Mouse (Mus musculus) adrenal gland, adult 2 months (tissue): ENCODE measurements at regions not wholly inside any gene's neighbourhood (a gene's known extent, or its start where the extent isn't known, plus 50 kb on each side); places are given as distances from the start of the nearest gene placed in this dataset.
"Not testable (repeated sequence)": the region's sequence is repeated elsewhere in the genome, so short reads cannot be mapped to it uniquely, and the experiment has no call there.

ENCODE experiments used
- DNase-seq: peaks from one replicate; pipeline ENCODE4 v3.0.0; 2021

DNA sequence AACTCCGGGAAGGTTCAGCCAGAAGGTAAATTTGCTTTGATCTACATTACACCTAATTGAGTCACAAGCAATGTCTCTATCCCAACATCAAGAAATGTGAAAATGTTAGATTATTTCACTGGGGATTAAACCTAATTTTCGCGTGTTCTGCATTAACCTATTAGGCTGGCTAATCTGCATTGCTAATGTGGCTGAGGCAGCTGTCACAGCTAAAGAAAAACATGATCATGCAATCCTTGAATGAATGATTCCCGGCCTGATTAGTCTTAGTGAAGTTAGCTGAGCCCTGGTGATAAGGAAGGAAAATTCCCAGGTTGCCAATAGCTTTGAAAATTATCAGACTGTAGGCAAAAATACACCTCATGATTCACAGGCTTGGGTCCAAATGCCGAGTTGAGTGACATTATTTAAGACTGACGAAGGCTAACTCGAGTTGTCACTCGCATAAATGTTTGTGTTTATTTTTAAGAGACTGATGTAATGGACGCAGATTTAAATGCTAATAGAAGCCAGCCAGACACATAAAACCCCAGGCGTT, 131.5 kb upstream of the Kiz start:
- DNase-seq: no peak

DNA sequence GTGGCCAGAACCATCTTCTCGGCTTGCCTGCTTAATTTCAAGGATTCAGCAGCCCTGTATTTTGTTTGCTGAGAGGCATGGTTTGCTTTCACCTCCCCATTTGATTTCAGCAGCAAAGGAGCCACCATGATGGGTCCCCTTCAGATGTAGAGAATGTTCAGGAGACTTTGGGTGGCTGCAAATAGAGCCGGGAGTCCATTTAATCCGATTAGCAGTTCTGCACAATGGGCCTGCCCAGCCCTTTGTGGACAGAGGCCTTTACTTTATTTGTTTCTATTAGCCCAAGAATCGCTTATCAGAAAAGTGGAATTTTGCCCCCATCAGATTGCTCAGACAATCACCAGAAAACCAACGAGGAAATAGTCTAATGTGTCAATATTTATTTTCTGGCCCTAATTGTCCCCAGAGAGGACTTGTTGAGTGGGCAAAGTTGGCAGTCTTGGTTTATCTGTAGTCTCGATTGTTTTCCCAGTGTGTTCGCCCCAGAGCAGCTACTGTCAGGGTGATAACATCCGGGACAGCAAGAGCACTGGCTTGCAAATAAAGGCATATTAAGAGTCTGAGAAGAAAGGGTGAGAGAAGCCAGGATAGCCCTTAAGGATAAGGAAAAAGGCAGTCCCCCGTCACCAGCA, 130.6 kb upstream of the Kiz start:
- DNase-seq: no peak

DNA sequence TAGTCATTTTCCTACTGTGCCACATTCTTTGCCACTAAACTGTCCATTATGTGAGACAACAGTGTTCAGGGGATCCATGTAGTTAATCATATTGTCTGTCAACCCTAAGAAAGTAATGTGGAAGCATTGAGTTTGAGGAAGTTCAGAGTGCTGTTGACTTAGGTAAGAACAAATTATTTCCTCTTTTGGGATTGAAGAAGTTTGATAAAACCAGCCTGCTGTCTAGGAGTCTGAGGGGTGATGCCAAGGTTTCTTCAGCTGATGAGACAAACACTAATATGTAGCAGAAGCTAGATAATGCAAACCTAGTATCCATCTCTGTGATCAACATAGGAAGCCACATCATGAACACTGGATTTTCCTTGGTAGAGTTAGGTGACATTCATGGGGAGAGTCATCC, 127.0 kb upstream of the Kiz start:
- no peak for DNase-seq

DNA sequence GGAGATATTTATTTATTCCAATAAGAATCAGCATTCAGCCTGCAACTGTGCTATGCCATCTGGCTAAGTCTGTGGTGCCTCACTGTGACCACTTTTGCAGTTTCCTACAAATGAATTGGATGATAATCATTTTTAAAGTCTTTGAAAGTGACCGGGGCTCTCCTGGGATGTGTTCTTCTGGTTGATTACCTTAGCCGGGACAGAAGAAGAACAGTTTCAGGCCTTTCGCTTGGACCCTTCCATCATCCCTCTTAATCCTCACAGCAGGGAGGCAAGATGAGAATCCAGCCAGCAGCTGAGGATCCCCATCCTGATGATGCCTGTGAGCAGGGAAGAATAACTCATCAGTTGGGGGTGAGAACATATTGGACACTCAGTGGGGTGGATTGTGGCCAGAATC, 124.6 kb upstream of the Kiz start:
- DNase-seq: no peak

DNA sequence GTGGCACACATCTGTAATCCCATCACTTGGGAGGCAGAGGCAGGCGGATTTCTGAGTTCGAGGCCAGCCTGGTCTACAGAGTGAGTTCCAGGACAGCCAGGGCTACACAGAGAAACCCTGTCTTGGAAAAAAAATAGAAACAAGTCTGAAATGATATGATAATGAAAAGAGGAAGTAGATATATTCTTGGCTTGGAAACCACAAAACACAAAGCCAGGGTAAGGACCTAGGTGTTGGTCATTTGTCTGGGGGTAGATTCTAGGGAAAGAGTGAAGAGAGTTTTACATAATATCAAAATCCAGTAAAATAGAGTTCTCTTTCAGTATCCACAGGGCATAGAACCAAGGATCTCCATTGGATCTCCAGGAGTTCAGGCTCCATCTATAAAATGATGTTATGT, 122.8 kb upstream of the Kiz start:
- DNase-seq: not testable (repeated sequence)

DNA sequence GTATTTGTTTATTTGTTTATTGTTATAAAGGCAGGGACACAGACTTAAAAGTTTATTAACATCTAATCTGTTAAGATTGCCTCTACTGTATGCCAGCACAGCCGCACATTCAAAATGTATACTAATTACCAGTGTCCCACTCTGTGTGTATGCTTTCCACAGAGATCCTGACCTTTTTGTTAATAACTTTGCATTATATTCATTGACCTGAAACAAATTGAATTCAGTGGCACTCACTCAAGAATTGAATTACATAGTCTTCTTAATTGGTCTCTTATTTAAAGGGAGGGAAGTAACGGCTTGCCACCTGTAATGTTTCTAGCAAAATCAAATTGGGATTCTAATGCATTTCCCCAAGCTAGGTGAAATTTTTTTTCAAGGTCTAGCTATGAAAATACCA, 111.3 kb upstream of the Kiz start:
- no peak for DNase-seq

DNA sequence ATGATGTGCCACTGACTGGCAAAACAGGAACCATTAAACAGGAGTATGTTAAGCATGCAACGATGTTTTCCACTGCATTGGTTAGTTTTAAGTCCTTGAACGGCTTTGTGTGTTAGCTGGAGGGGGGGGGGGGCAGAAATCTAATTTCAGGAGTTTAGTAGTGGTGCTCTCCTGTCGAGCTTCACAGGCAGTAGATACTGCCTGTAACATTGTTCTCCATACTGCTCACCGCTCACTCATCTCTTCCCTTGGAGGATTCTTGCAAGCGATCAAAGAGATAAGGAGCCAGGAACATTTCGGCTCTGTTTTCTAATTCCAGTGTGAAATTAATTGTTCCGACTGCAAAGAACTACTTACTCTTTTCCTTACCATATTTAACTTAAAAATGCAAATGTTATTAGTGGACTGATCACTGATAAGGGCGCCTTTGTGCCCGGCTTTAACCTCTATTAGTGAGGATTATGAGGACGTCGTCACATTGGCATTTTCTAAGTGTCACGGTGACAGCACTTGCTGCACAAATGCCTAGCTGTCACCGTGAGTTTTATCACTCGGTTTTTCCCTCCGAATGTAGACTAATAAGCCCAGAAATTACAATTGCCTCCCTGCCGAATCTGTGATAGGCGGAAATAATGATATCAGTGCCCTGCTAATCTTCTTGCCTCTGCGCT, 110.5 kb upstream of the Kiz start:
- no peak for DNase-seq

DNA sequence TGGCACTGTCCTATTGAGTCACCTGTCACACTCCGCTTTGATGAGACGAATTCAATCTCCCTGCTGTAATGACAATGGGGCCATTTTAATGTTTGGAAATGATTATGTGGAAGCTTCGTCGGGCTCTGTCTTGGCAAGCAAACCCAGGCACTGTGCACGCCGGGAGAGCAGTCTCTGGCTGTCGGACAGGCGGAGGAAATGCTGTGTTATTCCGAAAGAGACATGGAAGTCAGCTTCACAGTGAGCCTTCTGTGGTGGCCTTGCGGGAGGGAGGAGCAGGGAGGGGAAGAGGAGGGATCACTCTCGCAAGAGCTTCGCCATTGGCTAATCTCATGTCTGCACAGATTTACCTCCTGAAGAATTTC, 110.0 kb upstream of the Kiz start:
- no peak for DNase-seq

DNA sequence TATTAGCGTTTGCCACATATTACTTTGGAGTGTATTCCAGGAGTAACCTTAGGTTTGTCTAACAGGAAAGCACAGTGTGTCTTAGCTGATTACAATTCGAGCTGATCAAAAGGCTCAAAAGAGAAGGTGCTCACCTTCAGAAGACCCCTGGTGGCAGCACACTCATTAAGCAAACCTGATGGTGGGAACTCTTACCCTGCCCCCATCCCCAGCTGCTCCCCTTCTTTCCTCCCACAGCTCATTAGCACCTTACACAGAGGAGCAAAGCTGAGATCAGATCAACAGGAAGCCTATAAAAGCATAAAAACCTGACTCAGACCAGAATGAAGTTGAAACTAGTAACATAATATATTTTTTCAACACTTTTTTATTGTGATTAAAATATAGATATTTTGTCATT, 101.7 kb upstream of the Kiz start:
- no peak for DNase-seq

DNA sequence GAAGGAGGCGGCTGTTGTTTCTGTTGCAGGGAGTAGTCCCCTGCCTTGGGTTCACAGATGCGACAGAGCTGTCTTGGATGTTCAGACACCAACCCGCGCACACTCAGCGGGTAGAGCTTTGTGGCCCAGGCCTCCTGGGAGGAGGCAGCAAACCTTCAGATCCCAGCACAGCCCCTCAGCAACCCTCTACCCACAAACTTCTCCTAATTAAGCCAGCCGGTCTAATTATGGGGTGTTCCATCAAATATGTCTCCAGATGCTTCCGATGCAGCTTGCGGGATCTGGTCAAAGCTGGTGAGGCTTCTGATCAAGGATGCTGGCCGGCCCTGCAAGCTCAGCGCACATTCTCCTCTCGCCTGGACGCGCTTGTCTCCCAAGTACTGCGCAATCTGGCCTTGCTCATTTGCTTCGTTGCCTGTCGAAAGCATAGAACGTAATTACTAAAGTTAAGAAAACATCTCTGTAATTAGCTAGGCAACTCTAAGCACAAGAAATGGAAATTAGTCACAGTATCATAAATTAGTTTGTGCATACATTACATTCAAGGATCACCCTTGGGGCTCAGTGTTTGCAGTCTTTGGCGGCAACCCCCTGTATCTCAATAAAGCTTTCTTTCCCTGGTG, 92.0 kb upstream of the Kiz start:
- DNase-seq: no peak

DNA sequence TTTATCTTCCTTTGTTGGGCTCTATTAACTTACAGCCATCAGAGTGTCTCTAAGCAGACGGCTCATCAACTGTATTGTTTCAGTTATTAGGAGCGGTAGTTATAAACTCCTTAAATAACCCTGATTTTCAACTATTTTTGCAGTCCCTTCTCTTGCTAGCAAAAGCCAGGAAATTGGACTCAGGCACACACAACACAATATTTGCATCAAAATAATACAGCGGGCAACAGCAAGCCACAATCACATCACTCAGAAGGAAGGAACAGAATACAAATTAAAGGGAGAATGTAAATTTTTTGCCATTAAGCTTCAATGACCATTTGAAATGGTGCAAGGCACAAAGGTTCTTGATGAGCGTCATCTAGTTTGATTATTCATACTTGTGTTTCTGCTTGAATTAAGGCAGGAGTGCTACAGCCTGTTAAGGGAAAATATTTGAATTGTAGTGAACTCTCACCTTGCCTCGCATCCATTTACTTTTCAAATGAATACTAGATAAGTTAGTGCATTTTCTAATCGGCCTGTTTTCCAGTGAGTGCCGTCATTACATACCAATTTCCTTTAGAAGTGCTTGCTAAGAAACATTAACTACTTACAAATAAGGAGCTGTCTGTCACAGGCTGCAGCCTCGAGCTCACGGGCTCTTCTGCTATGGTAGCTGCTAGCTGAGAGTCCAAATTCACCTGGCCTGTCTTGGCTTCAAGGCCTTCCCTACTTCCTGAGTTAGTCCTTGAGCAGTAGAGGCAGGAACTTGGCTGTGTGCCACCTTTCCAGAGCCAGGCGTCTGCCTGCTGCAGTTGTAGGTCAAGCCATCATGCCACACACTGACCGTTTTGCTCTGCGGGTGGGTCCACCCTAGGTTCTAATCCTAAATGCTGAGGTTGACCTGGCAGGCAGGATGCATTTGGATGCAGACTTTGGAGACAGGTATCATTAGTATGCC, 91.1 kb upstream of the Kiz start:
- DNase-seq: peak; percentile 36

DNA sequence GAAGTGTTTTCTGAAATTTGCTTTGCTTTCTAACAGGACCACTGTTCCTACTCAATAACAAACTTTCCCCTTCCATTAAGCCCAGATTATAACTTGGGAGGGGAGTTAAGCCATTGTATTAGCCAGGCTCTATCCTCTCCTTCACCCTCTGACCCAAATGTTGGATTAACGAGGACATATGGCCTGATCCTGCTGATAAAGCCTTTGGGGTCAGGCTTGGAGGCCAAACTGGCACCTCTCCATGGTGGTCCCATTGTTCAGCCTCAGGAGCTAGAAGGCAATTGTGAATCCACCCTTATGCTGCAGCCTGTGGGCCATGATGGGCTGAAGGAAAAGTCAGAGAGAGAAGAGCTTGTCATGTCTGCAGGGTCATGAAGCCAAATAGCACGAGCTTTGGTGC, 80.8 kb upstream of the Kiz start:
- no peak for DNase-seq

DNA sequence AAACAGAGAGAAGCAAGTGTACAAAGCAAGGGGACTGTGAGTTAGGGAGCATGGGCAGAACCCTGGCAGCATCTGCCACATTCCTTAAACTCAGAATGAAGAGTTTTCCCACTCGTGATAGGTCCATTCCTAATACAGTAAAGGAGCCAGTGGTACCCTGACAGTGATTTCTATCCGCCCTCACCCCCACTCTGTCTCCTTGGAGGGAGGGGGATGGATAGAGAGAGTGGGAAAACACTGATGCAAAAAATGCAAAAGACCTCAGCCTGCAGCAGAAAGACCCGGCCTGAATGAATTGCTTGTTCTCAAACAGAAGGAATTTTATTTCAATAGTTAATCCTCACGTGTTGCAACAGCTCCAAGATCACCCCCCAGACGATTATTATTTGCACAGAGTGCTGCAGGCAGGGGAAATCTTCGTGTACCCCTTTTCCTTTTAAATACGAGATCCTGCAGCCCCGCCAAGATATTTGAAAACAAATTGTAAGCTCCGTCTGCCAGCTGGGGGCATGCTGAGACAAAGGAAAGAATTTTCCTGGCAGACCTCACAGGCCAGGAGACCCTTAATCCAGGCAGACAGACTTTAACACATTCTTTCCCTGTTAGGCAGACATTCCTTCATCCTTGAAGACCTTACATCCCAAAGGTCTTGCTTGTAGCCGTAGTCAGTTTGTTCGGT, 68.4 kb upstream of the Kiz start:
- DNase-seq: no peak

DNA sequence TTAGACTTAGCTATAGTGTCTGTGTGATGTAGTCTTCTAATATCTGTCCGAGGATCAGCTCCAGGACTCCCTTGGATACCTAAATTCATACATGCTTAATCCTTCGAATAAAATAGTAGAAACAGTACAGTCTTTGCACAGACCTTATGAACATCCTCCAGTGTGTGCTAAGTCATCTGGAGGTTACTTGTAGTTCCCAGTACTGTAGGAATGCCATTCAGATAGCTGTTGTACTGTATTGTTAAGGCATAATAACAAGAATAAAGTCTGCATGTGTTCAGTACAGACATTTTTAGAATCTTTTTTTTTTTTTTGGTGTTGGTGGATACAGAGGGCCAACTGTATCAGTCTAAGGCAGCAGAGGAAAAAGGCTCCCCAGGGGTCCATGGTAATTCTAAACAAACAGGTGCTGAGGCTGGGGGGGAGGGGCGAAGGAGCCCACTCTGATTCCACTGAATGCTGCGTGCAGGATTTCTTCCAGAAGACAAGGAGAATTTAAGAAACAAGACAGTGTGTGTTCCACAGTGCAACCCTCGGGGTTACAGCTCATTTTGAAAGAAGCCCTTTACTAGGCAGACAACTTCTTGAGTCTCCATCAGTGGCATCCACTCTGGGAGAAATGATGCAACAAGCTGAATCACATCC, 67.7 kb upstream of the Kiz start:
- DNase-seq: no peak

DNA sequence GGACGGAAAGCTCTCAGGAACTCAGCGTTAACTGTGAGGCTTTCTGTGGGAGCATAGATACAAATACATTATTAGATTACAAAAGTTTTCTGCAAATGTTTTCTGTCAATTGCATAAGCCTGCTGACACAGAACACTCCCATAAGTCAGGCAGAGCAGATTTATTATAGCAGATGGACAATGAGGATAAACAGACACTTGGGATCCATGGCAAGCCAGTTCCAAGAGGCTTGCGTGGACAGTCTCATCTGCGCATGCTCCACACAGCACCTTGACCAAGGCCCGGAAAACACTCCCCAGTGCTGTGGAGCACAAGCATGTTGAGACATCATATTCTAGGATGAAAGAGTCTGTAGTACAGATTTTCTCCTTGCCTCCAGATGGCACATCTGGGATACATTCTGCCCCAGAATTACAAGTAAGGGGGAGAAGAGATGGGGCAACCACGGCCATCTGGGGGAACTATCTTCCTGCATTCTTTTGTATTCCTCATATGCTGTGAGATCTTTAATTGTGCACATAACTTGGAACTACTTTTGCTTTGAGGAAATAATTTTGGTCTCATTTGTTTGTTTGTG, 62.7 kb upstream of the Kiz start:
- no peak for DNase-seq

DNA sequence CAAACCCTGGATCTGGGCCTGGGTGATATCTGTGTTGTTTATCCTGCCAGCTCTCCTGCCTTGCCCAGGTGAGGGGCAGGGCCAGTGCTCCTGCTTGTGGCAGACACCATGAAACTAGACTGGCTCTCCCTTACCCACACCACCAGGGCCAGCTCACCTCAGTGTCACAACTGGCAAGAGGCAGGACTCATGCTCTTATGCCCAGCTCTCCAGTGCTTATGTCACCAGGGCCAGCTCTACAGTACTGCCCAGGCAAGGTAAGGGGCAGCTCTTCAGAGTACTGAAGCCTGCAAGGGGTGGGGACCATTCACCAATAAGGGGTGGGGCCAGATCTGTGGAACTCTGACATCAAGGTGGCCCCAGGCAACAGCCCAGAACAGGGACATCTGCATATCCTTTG, 52.7 kb upstream of the Kiz start:
- DNase-seq: no peak
